Mouse (Mus musculus) small intestine, adult 2 months (tissue): ENCODE measurements at regions not wholly inside any gene's neighbourhood (a gene's known extent, or its start where the extent isn't known, plus 50 kb on each side); places are given as distances from the start of the nearest gene placed in this dataset.

Source experiments
- H3K27ac ChIP-seq: fragments of 200-500 bp; 2 replicates; pipeline ENCODE4 v1.5.1; 2012; ENCODE audit warnings: low read depth, low read length, control low read depth, inconsistent platforms; ENCODE audit not compliant: insufficient read depth
- H3K27me3 ChIP-seq: fragments of 200-500 bp; 2 replicates; pipeline ENCODE4 v1.6.1; 2012; ENCODE audit warnings: mild to moderate bottlenecking, moderate library complexity, low read length, inconsistent platforms; ENCODE audit not compliant: control insufficient read depth, insufficient read depth
- H3K36me3 ChIP-seq: fragments of 200-500 bp; 2 replicates; pipeline ENCODE4 v1.6.1; 2012; ENCODE audit warnings: mild to moderate bottlenecking, low read length, control low read depth, inconsistent platforms; ENCODE audit not compliant: control insufficient read depth, insufficient read depth
- H3K4me1 ChIP-seq: fragments of 200-500 bp; 2 replicates; pipeline ENCODE4 v1.6.1; 2012; ENCODE audit warnings: low read length, inconsistent platforms, mixed read lengths; ENCODE audit not compliant: control insufficient read depth, insufficient read depth, insufficient read length
- H3K4me3 ChIP-seq: fragments of 200-500 bp; 2 replicates; pipeline ENCODE4 v1.5.1; 2012; ENCODE audit warnings: low read depth, mild to moderate bottlenecking, control low read depth, inconsistent platforms, low read length, moderate library complexity
- CTCF ChIP-seq: fragments of 200-500 bp; IDR thresholded peaks from 2 replicates; pipeline ENCODE4 v1.5.1; 2012; ENCODE audit warnings: low read depth, mild to moderate bottlenecking, control low read depth, inconsistent platforms, low read length, moderate library complexity, mixed read lengths; ENCODE audit not compliant: insufficient replicate concordance, insufficient read length; ENCODE audit errors: extremely low read depth
- POLR2A ChIP-seq: fragments of 200-500 bp; IDR thresholded peaks from 2 replicates; pipeline ENCODE4 v1.6.1; 2012; ENCODE audit warnings: low read depth, mild to moderate bottlenecking, control low read depth, inconsistent platforms, low read length, moderate library complexity
- WGBS: fragments of 180-500 bp; shearing (Covaris S2); methylation state at CpG from one replicate; pipeline ENCODE4 v1.1.7; 2018; 5-methylcytosine and 5-hydroxymethylcytosine counted together

- H3K4me3 ChIP-seq = no peak overlapping the region
- TF ChIP-seq CTCF = no peak
- no peak for TF ChIP-seq POLR2A
- no peak overlapping the region for H3K27ac ChIP-seq
- no peaks in the 10 kb centered on the region for H3K27me3 ChIP-seq
- H3K36me3 ChIP-seq = no peaks in the 10 kb centered on the region
- H3K4me1 ChIP-seq = no peaks in the 10 kb centered on the region
- WGBS = 72% methylated on average over 4 of the region's 4 CpGs
Measured at GRCm38 (mm10) chr10:17355476-17355875, 367.5 kb upstream of the Cited2 start.

- H3K27ac ChIP-seq = no peak overlapping the region
- 70% methylated on average over 3 of the region's 3 CpGs for WGBS
- no peaks in the 10 kb centered on the region for H3K36me3 ChIP-seq
- H3K27me3 ChIP-seq = no peaks in the 10 kb centered on the region
- H3K4me1 ChIP-seq = no peaks in the 10 kb centered on the region
- TF ChIP-seq POLR2A = no peak
- no peak for TF ChIP-seq CTCF
- no peak overlapping the region for H3K4me3 ChIP-seq
Measured at GRCm38 (mm10) chr10:17356041-17356440, 367.0 kb upstream of the Cited2 start.

GRCm38 (mm10) chr10:17362643-17363042, 360.4 kb upstream of the Cited2 start:
- H3K36me3 ChIP-seq = no peaks in the 10 kb centered on the region
- WGBS = 84% methylated on average over 3 of the region's 3 CpGs
- no peak overlapping the region for H3K27ac ChIP-seq
- no peak overlapping the region for H3K4me3 ChIP-seq
- H3K4me1 ChIP-seq = no peaks in the 10 kb centered on the region
- H3K27me3 ChIP-seq = no peaks in the 10 kb centered on the region
- no peak for TF ChIP-seq POLR2A
- no peak for TF ChIP-seq CTCF

- Histone ChIP-seq H3K36me3 (no peaks in the 10 kb centered on the region), H3K4me3 (no peak overlapping the region), H3K27me3 (no peaks in the 10 kb centered on the region), H3K27ac (no peak overlapping the region), H3K4me1 (no peaks in the 10 kb centered on the region)
- WGBS = 69% methylated on average over 3 of the region's 3 CpGs
- TF ChIP-seq CTCF (no peak), POLR2A (no peak)
Measured at GRCm38 (mm10) chr10:17366042-17366740, 356.8 kb upstream of the Cited2 start.

GRCm38 (mm10) chr10:17367026-17367425, 356.0 kb upstream of the Cited2 start:
- H3K36me3 ChIP-seq = no peaks in the 10 kb centered on the region
- 65% methylated on average over 5 of the region's 5 CpGs for WGBS
- no peak overlapping the region for H3K27ac ChIP-seq
- no peaks in the 10 kb centered on the region for H3K4me1 ChIP-seq
- H3K4me3 ChIP-seq = no peak overlapping the region
- TF ChIP-seq CTCF = no peak
- no peak for TF ChIP-seq POLR2A
- no peaks in the 10 kb centered on the region for H3K27me3 ChIP-seq

GRCm38 (mm10) chr10:17367430-17367829, 355.6 kb upstream of the Cited2 start:
- H3K4me1 ChIP-seq = no peaks in the 10 kb centered on the region
- no peak for TF ChIP-seq CTCF
- TF ChIP-seq POLR2A = no peak
- no peaks in the 10 kb centered on the region for H3K27me3 ChIP-seq
- no peak overlapping the region for H3K27ac ChIP-seq
- no peaks in the 10 kb centered on the region for H3K36me3 ChIP-seq
- H3K4me3 ChIP-seq = no peak overlapping the region

GRCm38 (mm10) chr10:17368636-17369035, 354.4 kb upstream of the Cited2 start:
- no peak overlapping the region for H3K4me3 ChIP-seq
- H3K36me3 ChIP-seq = no peaks in the 10 kb centered on the region
- 65% methylated on average over 1 of the region's 1 CpGs for WGBS
- TF ChIP-seq POLR2A (no peak), CTCF (no peak)
- no peaks in the 10 kb centered on the region for H3K27me3 ChIP-seq
- H3K4me1 ChIP-seq = 0 out of 2 replicates have a peak, but pooled peaks cover 2% of the 10 kb centered on the region
- no peak overlapping the region for H3K27ac ChIP-seq
